Mouse (Mus musculus) G1E (cell line): Measurements from ENCODE around the gene Plekhh1. TPM values are rescaled to one million over a fixed set of nuclear protein-coding genes. Genes with fewer than 3 reads are reported as not detected.

Experiments used
- ATAC-seq: 2 replicates; pipeline ENCODE4 v1.8.0; 2016; ENCODE audit warnings: mild to moderate bottlenecking; ENCODE audit not compliant: insufficient number of reproducible peaks, poor library complexity, low FRiP score, severe bottlenecking; ENCODE audit errors: extremely low read depth
- DNase-seq: peaks from one replicate; pipeline ENCODE4 v3.0.0; 2012; ENCODE audit warnings: low spot score
- H3K27me3 ChIP-seq: 2 replicates; pipeline ENCODE4 v1.6.1; 2012; ENCODE audit warnings: mild to moderate bottlenecking, low read length, inconsistent platforms; ENCODE audit not compliant: insufficient read depth
- H3K36me3 ChIP-seq: replicated peaks from 2 replicates; pipeline ENCODE3; 2012; ENCODE audit warnings: mild to moderate bottlenecking, inconsistent platforms
- H3K4me1 ChIP-seq: 2 replicates; pipeline ENCODE4 v1.6.1; 2012; ENCODE audit warnings: low read depth, low read length, inconsistent platforms, mixed read lengths; ENCODE audit not compliant: insufficient read depth
- H3K4me3 ChIP-seq: 2 replicates; pipeline ENCODE4 v1.5.1; 2012; ENCODE audit warnings: low read depth, mild to moderate bottlenecking, inconsistent platforms, low read length, moderate library complexity, mixed read lengths
- H3K9me3 ChIP-seq: replicated peaks from 2 replicates; pipeline ENCODE4 v1.6.1; 2012; ENCODE audit warnings: inconsistent platforms
- CTCF ChIP-seq: IDR thresholded peaks from 2 replicates; pipeline ENCODE4 v1.5.1; 2012; ENCODE audit warnings: low read depth, low read length, inconsistent platforms, mixed read lengths
- GATA1 ChIP-seq: IDR thresholded peaks from 2 replicates; pipeline ENCODE4 v1.6.1; 2012; ENCODE audit warnings: borderline replicate concordance, low read length, inconsistent platforms, mixed read lengths
- GATA2 ChIP-seq: IDR thresholded peaks from 2 replicates; pipeline ENCODE4 v1.6.1; 2012; ENCODE audit warnings: low read depth, low read length, inconsistent platforms, borderline replicate concordance
- POLR2AphosphoS5 ChIP-seq: IDR thresholded peaks from 2 replicates; pipeline ENCODE4 v1.6.1; 2012; ENCODE audit warnings: low read depth, low read length, inconsistent platforms; ENCODE audit not compliant: insufficient replicate concordance
- TAL1 ChIP-seq: conservative IDR thresholded peaks from 2 replicates; pipeline ENCODE4 v1.6.1; 2012; ENCODE audit warnings: low read depth, low read length, inconsistent platforms, mixed read lengths
- polyA plus RNA-seq: library from polyadenylated mRNA; stranded (reverse); fragments of >175 nt; gene quantifications from 2 replicates; pipeline ENCODE4 v1.2.3, GENCODE M21; 2012
- total RNA-seq, 2 experiments: library from RNA; stranded (forward) in 1 of 2; stranded (reverse) in 1 of 2; fragments of 200-1000 nt in 1 of 2; fragments of >200 nt in 1 of 2; fragmentation: Nextera tagmentation in 1 of 2; gene quantifications; 2 replicates each; pipeline ENCODE4 v1.2.3; 2014 to 2017

The Plekhh1 gene
- total and polyA plus RNA-seq, 3 experiments, result 0.02 to 0.44 TPM; not detected in 1

- TF ChIP-seq GATA2 (no peak), CTCF (no peak), TAL1 (no peak), GATA1 (no peak), POLR2AphosphoS5 (no peak)
- Histone ChIP-seq H3K36me3 (no peaks in the 10 kb centered on the region), H3K27me3 (peaks cover 15% of the 10 kb centered on the region), H3K4me3 (no peak overlapping the region), H3K9me3 (no peaks in the 10 kb centered on the region), H3K4me1 (peaks cover 2% of the 10 kb centered on the region; the same call in 1 of the 2 replicates)
- DNase-seq (no peak), ATAC-seq (no peak)
Observed at GRCm38 (mm10) chr12:79104544-79104943, 75.6 kb downstream of the Plekhh1 start.

GRCm38 (mm10) chr12:79105312-79105711 is 76.3 kb downstream of the Plekhh1 start:
- DNase-seq (no peak), ATAC-seq (no peak)
- Histone ChIP-seq H3K9me3 (no peaks in the 10 kb centered on the region), H3K4me3 (no peak overlapping the region), H3K4me1 (peaks cover 2% of the 10 kb centered on the region; the same call in 1 of the 2 replicates), H3K36me3 (no peaks in the 10 kb centered on the region), H3K27me3 (peaks cover 17% of the 10 kb centered on the region)
- no peak for TF ChIP-seq CTCF

GRCm38 (mm10) chr12:79118991-79119390 is 90.0 kb downstream of the Plekhh1 start:
- no peaks in the 10 kb centered on the region for H3K4me1 ChIP-seq
- no peak for DNase-seq
- TF ChIP-seq TAL1, result no peak
- no peak for TF ChIP-seq GATA1
- H3K9me3 ChIP-seq, result no peaks in the 10 kb centered on the region
- peaks cover 13% of the 10 kb centered on the region; the same call in 1 of the 2 replicates for H3K27me3 ChIP-seq
- H3K36me3 ChIP-seq, result no peaks in the 10 kb centered on the region
- no peak overlapping the region for H3K4me3 ChIP-seq
- no peak for ATAC-seq

- DNase-seq (no peak), ATAC-seq (no peak)
- H3K27me3 ChIP-seq, result peaks cover 12% of the 10 kb centered on the region; the same call in 1 of the 2 replicates
- TF ChIP-seq GATA1, result no peak
- TF ChIP-seq GATA2, result no peak
- no peak for TF ChIP-seq TAL1
- no peak for TF ChIP-seq POLR2AphosphoS5
- TF ChIP-seq CTCF, result no peak
- H3K9me3 ChIP-seq, result no peaks in the 10 kb centered on the region
- no peak overlapping the region for H3K4me3 ChIP-seq
- no peaks in the 10 kb centered on the region for H3K4me1 ChIP-seq
- no peaks in the 10 kb centered on the region for H3K36me3 ChIP-seq
Observed at GRCm38 (mm10) chr12:79122820-79123219, 93.9 kb downstream of the Plekhh1 start.

- TF ChIP-seq GATA2 (no peak), POLR2AphosphoS5 (no peak), TAL1 (no peak), GATA1 (no peak), CTCF (no peak)
- Histone ChIP-seq H3K36me3 (no peaks in the 10 kb centered on the region), H3K4me1 (peaks cover 9% of the 10 kb centered on the region), H3K4me3 (peak within 1 kb of the TSS; percentile 58; the same call in 1 of the 2 replicates), H3K9me3 (no peaks in the 10 kb centered on the region), H3K27me3 (peaks cover 43% of the 10 kb centered on the region)
- no peak for ATAC-seq
- DNase-seq, result peak; percentile 18
Observed at GRCm38 (mm10) chr12:79130299-79131177, 101.6 kb downstream of the Plekhh1 start, which contains the start of gene Arg2. Arg2 (plus strand) TSS chr12:79130777.

Other genes starting within 250 kb of the Plekhh1 start
- gene Atp6v1d, start 167.5 kb upstream of the Plekhh1 start, total RNA-seq (2014; fragmentation: Nextera tagmentation), result 114 and 119 TPM in 2 replicates
- 140 and 149 TPM in 2 replicates for gene Atp6v1d, start 167.5 kb upstream of the Plekhh1 start, total RNA-seq (2017)
- gene Atp6v1d, start 167.5 kb upstream of the Plekhh1 start, polyA plus RNA-seq, result 7.1 and 10.0 TPM in 2 replicates
- gene Eif2s1, start 167.3 kb upstream of the Plekhh1 start, total RNA-seq (2014; fragmentation: Nextera tagmentation), result 332 and 357 TPM in 2 replicates
- 191 and 198 TPM in 2 replicates for gene Eif2s1, start 167.3 kb upstream of the Plekhh1 start, total RNA-seq (2017)
- 43.4 and 52.3 TPM in 2 replicates for gene Eif2s1, start 167.3 kb upstream of the Plekhh1 start, polyA plus RNA-seq
- gene Plek2, start 122.2 kb upstream of the Plekhh1 start, total RNA-seq (2014; fragmentation: Nextera tagmentation), result not detected in 2 replicates
- gene Plek2, start 122.2 kb upstream of the Plekhh1 start, total RNA-seq (2017), result not detected in 2 replicates
- gene Plek2, start 122.2 kb upstream of the Plekhh1 start, polyA plus RNA-seq, result not detected in 2 replicates
- gene Tmem229b, start 21.5 kb upstream of the Plekhh1 start, total RNA-seq (2014; fragmentation: Nextera tagmentation), result 9.4 and 13.7 TPM in 2 replicates
- gene Tmem229b, start 21.5 kb upstream of the Plekhh1 start, total RNA-seq (2017), result 26.6 and 34.8 TPM in 2 replicates
- 9.5 and 12.4 TPM in 2 replicates for gene Tmem229b, start 21.5 kb upstream of the Plekhh1 start, polyA plus RNA-seq
- 60.1 and 64.8 TPM in 2 replicates for gene Pigh, start 60.5 kb downstream of the Plekhh1 start, total RNA-seq (2014; fragmentation: Nextera tagmentation)
- gene Pigh, start 60.5 kb downstream of the Plekhh1 start, total RNA-seq (2017), result 47.0 and 47.3 TPM in 2 replicates
- gene Pigh, start 60.5 kb downstream of the Plekhh1 start, polyA plus RNA-seq, result 14.7 and 17.0 TPM in 2 replicates
- 0.75 TPM in 1 of 2 replicates, not detected in the other for gene Arg2, start 101.6 kb downstream of the Plekhh1 start, total RNA-seq (2014; fragmentation: Nextera tagmentation)
- gene Arg2, start 101.6 kb downstream of the Plekhh1 start, total RNA-seq (2017), result 0.52 TPM in 1 of 2 replicates, not detected in the other
- not detected in 2 replicates for gene Arg2, start 101.6 kb downstream of the Plekhh1 start, polyA plus RNA-seq
- gene Vti1b, start 143.5 kb downstream of the Plekhh1 start, total RNA-seq (2014; fragmentation: Nextera tagmentation), result 25.8 and 26.0 TPM in 2 replicates
- 210 and 233 TPM in 2 replicates for gene Vti1b, start 143.5 kb downstream of the Plekhh1 start, total RNA-seq (2017)
- gene Vti1b, start 143.5 kb downstream of the Plekhh1 start, polyA plus RNA-seq, result 80.7 and 82.8 TPM in 2 replicates
- gene Rdh11, start 163.1 kb downstream of the Plekhh1 start, total RNA-seq (2014; fragmentation: Nextera tagmentation), result 26.5 and 49.6 TPM in 2 replicates
- gene Rdh11, start 163.1 kb downstream of the Plekhh1 start, total RNA-seq (2017), result 55.6 and 58.1 TPM in 2 replicates
- 1.4 and 1.5 TPM in 2 replicates for gene Rdh11, start 163.1 kb downstream of the Plekhh1 start, polyA plus RNA-seq
- gene Rdh12, start 179.8 kb downstream of the Plekhh1 start, total RNA-seq (2014; fragmentation: Nextera tagmentation), result not detected in 2 replicates
- gene Rdh12, start 179.8 kb downstream of the Plekhh1 start, total RNA-seq (2017), result 0.12 and 0.27 TPM in 2 replicates
- not detected in 2 replicates for gene Rdh12, start 179.8 kb downstream of the Plekhh1 start, polyA plus RNA-seq